Mouse (Mus musculus): Measurements from ENCODE around the gene Ifitm10. TPM values are rescaled to one million over a fixed set of nuclear protein-coding genes. Genes with fewer than 3 reads are reported as not detected.
A peak's percentile ranks its signal among the peaks of the same experiment; 100 is the strongest.
"Not testable (repeated sequence)": the region's sequence is repeated elsewhere in the genome, so short reads cannot be mapped to it uniquely, and the experiment has no call there.

The Ifitm10 gene
- polyA plus RNA-seq, 1 experiment from 2014 or later: 11.2 TPM

- Histone ChIP-seq H3K9me3 (ENCODE audit: control insufficient read depth, low read length) (no peaks in the 10 kb centered on the region), H3K4me2 (ENCODE audit: low read depth, low read length) (peak overlapping the region; percentile 81), H3K36me3 (ENCODE audit: control insufficient read depth, insufficient read depth, low read length) (no peaks in the 10 kb centered on the region), H3K4me1 (ENCODE audit: control insufficient read depth, insufficient read depth, low read length) (peaks cover 7% of the 10 kb centered on the region), H3K27ac (ENCODE audit: low read depth, low read length) (peak overlapping the region; percentile 57; the same call in 1 of the 2 replicates), H3K27me3 (ENCODE audit: control insufficient read depth, insufficient read depth, low read length) (no peaks in the 10 kb centered on the region), H3K4me3 (ENCODE audit: low read depth, low read length) (peak overlapping the region; percentile 53), H3K9ac (replicated peaks; ENCODE audit: low read depth, low read length) (peak overlapping the region; percentile 57)
- WGBS: 0% methylated on average over 19 of the region's 19 CpGs
- peak; percentile 87 for ATAC-seq (ENCODE audit: low read depth)
Measured at GRCm38 (mm10) chr7:142284615-142285080, 88.9 kb downstream of the Ifitm10 start.

GRCm38 (mm10) chr7:142284023-142284591 is 89.4 kb downstream of the Ifitm10 start:
- peak overlapping the region; percentile 57 for H3K9ac ChIP-seq (replicated peaks; ENCODE audit: low read depth, low read length)
- peaks cover 7% of the 10 kb centered on the region for H3K4me1 ChIP-seq (ENCODE audit: control insufficient read depth, insufficient read depth, low read length)
- H3K36me3 ChIP-seq (ENCODE audit: control insufficient read depth, insufficient read depth, low read length): no peaks in the 10 kb centered on the region
- no peaks in the 10 kb centered on the region for H3K27me3 ChIP-seq (ENCODE audit: control insufficient read depth, insufficient read depth, low read length)
- peak overlapping the region; percentile 45; the same call in 1 of the 2 replicates for H3K27ac ChIP-seq (ENCODE audit: low read depth, low read length)
- H3K4me2 ChIP-seq (ENCODE audit: low read depth, low read length): peak overlapping the region; percentile 81
- no peaks in the 10 kb centered on the region for H3K9me3 ChIP-seq (ENCODE audit: control insufficient read depth, low read length)
- H3K4me3 ChIP-seq (ENCODE audit: low read depth, low read length): peak overlapping the region; percentile 53
- ATAC-seq (ENCODE audit: low read depth): peak; percentile 57
- under 1% methylated on average over 38 of the region's 38 CpGs for WGBS

GRCm38 (mm10) chr7:142282847-142283246 is 90.7 kb downstream of the Ifitm10 start:
- not testable (repeated sequence) for H3K4me2 ChIP-seq (ENCODE audit: low read depth, low read length); H3K4me1 ChIP-seq (ENCODE audit: control insufficient read depth, insufficient read depth, low read length); H3K4me3 ChIP-seq (ENCODE audit: low read depth, low read length); H3K36me3 ChIP-seq (ENCODE audit: control insufficient read depth, insufficient read depth, low read length); ATAC-seq (ENCODE audit: low read depth); H3K9me3 ChIP-seq (ENCODE audit: control insufficient read depth, low read length); H3K27me3 ChIP-seq (ENCODE audit: control insufficient read depth, insufficient read depth, low read length); H3K27ac ChIP-seq (ENCODE audit: low read depth, low read length); H3K9ac ChIP-seq (replicated peaks; ENCODE audit: low read depth, low read length)
- WGBS: 26% methylated on average over 2 of the region's 2 CpGs

GRCm38 (mm10) chr7:142279291-142279690 is 94.3 kb downstream of the Ifitm10 start:
- H3K27ac ChIP-seq (ENCODE audit: low read depth, low read length); H3K9ac ChIP-seq (replicated peaks; ENCODE audit: low read depth, low read length); H3K36me3 ChIP-seq (ENCODE audit: control insufficient read depth, insufficient read depth, low read length); H3K4me2 ChIP-seq (ENCODE audit: low read depth, low read length); H3K9me3 ChIP-seq (ENCODE audit: control insufficient read depth, low read length); ATAC-seq (ENCODE audit: low read depth); H3K4me1 ChIP-seq (ENCODE audit: control insufficient read depth, insufficient read depth, low read length); H3K27me3 ChIP-seq (ENCODE audit: control insufficient read depth, insufficient read depth, low read length); H3K4me3 ChIP-seq (ENCODE audit: low read depth, low read length): not testable (repeated sequence)
- 65% methylated on average over 1 of the region's 1 CpGs for WGBS

GRCm38 (mm10) chr7:142278183-142278582 is 95.4 kb downstream of the Ifitm10 start:
- not testable (repeated sequence) for ATAC-seq (ENCODE audit: low read depth); H3K36me3 ChIP-seq (ENCODE audit: control insufficient read depth, insufficient read depth, low read length); H3K9me3 ChIP-seq (ENCODE audit: control insufficient read depth, low read length); H3K9ac ChIP-seq (replicated peaks; ENCODE audit: low read depth, low read length); H3K4me1 ChIP-seq (ENCODE audit: control insufficient read depth, insufficient read depth, low read length); H3K27ac ChIP-seq (ENCODE audit: low read depth, low read length); H3K4me2 ChIP-seq (ENCODE audit: low read depth, low read length); H3K27me3 ChIP-seq (ENCODE audit: control insufficient read depth, insufficient read depth, low read length); H3K4me3 ChIP-seq (ENCODE audit: low read depth, low read length)
- 0% methylated on average over 3 of the region's 3 CpGs for WGBS

Other genes with a start within 250 kb of the Ifitm10 start
- gene Gm39115, start 237.7 kb downstream of the Ifitm10 start, polyA plus RNA-seq (2014; fragmentation: Nextera tagmentation; extraction: Ambion mirVana): not detected in 2 replicates
- not detected in 2 replicates for gene Gm45337, start 229.1 kb downstream of the Ifitm10 start, polyA plus RNA-seq (2014; fragmentation: Nextera tagmentation; extraction: Ambion mirVana)
- gene Gm29735, start 216.6 kb downstream of the Ifitm10 start, polyA plus RNA-seq (2014; fragmentation: Nextera tagmentation; extraction: Ambion mirVana): not detected in 2 replicates
- 0.40 TPM in 1 of 2 replicates, not detected in the other for gene Gm4553, start 208.0 kb downstream of the Ifitm10 start, polyA plus RNA-seq (2014; fragmentation: Nextera tagmentation; extraction: Ambion mirVana)
- not detected in 2 replicates for gene Krtap5-2, start 197.7 kb downstream of the Ifitm10 start, polyA plus RNA-seq (2014; fragmentation: Nextera tagmentation; extraction: Ambion mirVana)
- gene Gm10153, start 183.4 kb downstream of the Ifitm10 start, polyA plus RNA-seq (2014; fragmentation: Nextera tagmentation; extraction: Ambion mirVana): not detected in 2 replicates
- gene Krtap5-3, start 172.4 kb downstream of the Ifitm10 start, polyA plus RNA-seq (2014; fragmentation: Nextera tagmentation; extraction: Ambion mirVana): not detected in 2 replicates
- not detected in 2 replicates for gene Gm7579, start 161.9 kb downstream of the Ifitm10 start, polyA plus RNA-seq (2014; fragmentation: Nextera tagmentation; extraction: Ambion mirVana)
- not detected in 2 replicates for gene Krtap5-5, start 143.8 kb downstream of the Ifitm10 start, polyA plus RNA-seq (2014; fragmentation: Nextera tagmentation; extraction: Ambion mirVana)
- gene Gm40460, start 132.7 kb downstream of the Ifitm10 start, polyA plus RNA-seq (2014; fragmentation: Nextera tagmentation; extraction: Ambion mirVana): not detected in 2 replicates
- gene Gm2431, start 115.4 kb downstream of the Ifitm10 start, polyA plus RNA-seq (2014; fragmentation: Nextera tagmentation; extraction: Ambion mirVana): not detected in 2 replicates
- not detected in 2 replicates for gene Gm4559, start 99.4 kb downstream of the Ifitm10 start, polyA plus RNA-seq (2014; fragmentation: Nextera tagmentation; extraction: Ambion mirVana)
- not detected in 2 replicates for gene Krtap5-1, start 76.6 kb downstream of the Ifitm10 start, polyA plus RNA-seq (2014; fragmentation: Nextera tagmentation; extraction: Ambion mirVana)
- gene Krtap5-4, start 70.2 kb downstream of the Ifitm10 start, polyA plus RNA-seq (2014; fragmentation: Nextera tagmentation; extraction: Ambion mirVana): not detected in 2 replicates
- gene Gm49369, start 8.9 kb upstream of the Ifitm10 start, polyA plus RNA-seq (2014; fragmentation: Nextera tagmentation; extraction: Ambion mirVana): 2.9 TPM in 1 of 2 replicates, not detected in the other
- gene Ctsd, start 14.3 kb upstream of the Ifitm10 start, polyA plus RNA-seq (2014; fragmentation: Nextera tagmentation; extraction: Ambion mirVana): 250 and 288 TPM in 2 replicates
- not detected in 2 replicates for gene Syt8, start 61.1 kb upstream of the Ifitm10 start, polyA plus RNA-seq (2014; fragmentation: Nextera tagmentation; extraction: Ambion mirVana)
- gene Tnni2, start 68.1 kb upstream of the Ifitm10 start, polyA plus RNA-seq (2014; fragmentation: Nextera tagmentation; extraction: Ambion mirVana): 1.4 and 4.3 TPM in 2 replicates
- gene Lsp1, start 87.1 kb upstream of the Ifitm10 start, polyA plus RNA-seq (2014; fragmentation: Nextera tagmentation; extraction: Ambion mirVana): 3.9 and 5.6 TPM in 2 replicates
- gene Tnnt3, start 125.1 kb upstream of the Ifitm10 start, polyA plus RNA-seq (2014; fragmentation: Nextera tagmentation; extraction: Ambion mirVana): 2.3 and 4.8 TPM in 2 replicates
- gene Mrpl23, start 158.9 kb upstream of the Ifitm10 start, polyA plus RNA-seq (2014; fragmentation: Nextera tagmentation; extraction: Ambion mirVana): 16.0 and 21.4 TPM in 2 replicates

Data from neural tube, embryonic 14.5 days (tissue).